Mouse (Mus musculus) cerebellum, adult 11-12 months (tissue): ENCODE measurements around the gene Yy1.

Experiments used
- DNase-seq: peaks from one replicate; pipeline ENCODE4 v3.0.0; 2022

Yy1 gene

GRCm38 (mm10) chr12:108792546-108793452, at the start of gene Yy1:
TSS of gene Yy1 (plus strand) at chr12:108792973.
- peak; percentile 99 for DNase-seq

GRCm38 (mm10) chr12:108745990-108746389, 46.8 kb upstream of the Yy1 start:
- DNase-seq, result no peak

GRCm38 (mm10) chr12:108749019-108749418, 43.8 kb upstream of the Yy1 start:
- no peak for DNase-seq

GRCm38 (mm10) chr12:108749454-108749853, 43.3 kb upstream of the Yy1 start:
- DNase-seq, result no peak

GRCm38 (mm10) chr12:108750226-108750625, 42.5 kb upstream of the Yy1 start:
- no peak for DNase-seq

GRCm38 (mm10) chr12:108751790-108752189, 41.0 kb upstream of the Yy1 start:
- DNase-seq, result no peak

- DNase-seq, result no peak
These were observed 37.6 kb upstream of the Yy1 start for GRCm38 (mm10) chr12:108755141-108755540.

- no peak for DNase-seq
These were observed 36.2 kb upstream of the Yy1 start for GRCm38 (mm10) chr12:108756611-108757010.

GRCm38 (mm10) chr12:108757717-108758257, 35.0 kb upstream of the Yy1 start:
- DNase-seq, result peak; percentile 97

- no peak for DNase-seq
These were observed 34.5 kb upstream of the Yy1 start for GRCm38 (mm10) chr12:108758273-108758672.

- DNase-seq, result peak; percentile 28
These were observed 34.1 kb upstream of the Yy1 start for GRCm38 (mm10) chr12:108758682-108759081.

- DNase-seq, result no peak
These were observed 33.5 kb upstream of the Yy1 start for GRCm38 (mm10) chr12:108759266-108759665.

GRCm38 (mm10) chr12:108760016-108760415, 32.8 kb upstream of the Yy1 start:
- DNase-seq, result no peak

GRCm38 (mm10) chr12:108760500-108761020, 32.2 kb upstream of the Yy1 start:
- no peak for DNase-seq

GRCm38 (mm10) chr12:108761209-108761608, 31.6 kb upstream of the Yy1 start:
- DNase-seq, result no peak

GRCm38 (mm10) chr12:108761665-108762064, 31.1 kb upstream of the Yy1 start:
- no peak for DNase-seq

- no peak for DNase-seq
These were observed 29.5 kb upstream of the Yy1 start for GRCm38 (mm10) chr12:108763057-108763796.

GRCm38 (mm10) chr12:108764917-108765678, 27.7 kb upstream of the Yy1 start:
- DNase-seq, result no peak

- peak; percentile 52 for DNase-seq
These were observed 27.0 kb upstream of the Yy1 start for GRCm38 (mm10) chr12:108765751-108766221.

- DNase-seq, result no peak
These were observed 26.5 kb upstream of the Yy1 start for GRCm38 (mm10) chr12:108766316-108766715.

GRCm38 (mm10) chr12:108766866-108767265, 25.9 kb upstream of the Yy1 start:
- DNase-seq, result no peak

- no peak for DNase-seq
These were observed 24.4 kb upstream of the Yy1 start for GRCm38 (mm10) chr12:108768196-108768854.
